Mouse (Mus musculus): Measurements from ENCODE around the gene Rrp1.

Gene Rrp1

GRCm38 (mm10) chr10:78412319-78413151 is at the start of gene Rrp1:
Rrp1 (minus strand) TSS chr10:78413043.
- peak; percentile 94 to 98 for DNase-seq (ENCODE audit: inconsistent age in 2 of 2, low spot score in 1 of 2)

GRCm38 (mm10) chr10:78461767-78462166 is 48.9 kb upstream of the Rrp1 start:
- no peak for DNase-seq (ENCODE audit: inconsistent age in 2 of 2, low spot score in 1 of 2)

- no peak for DNase-seq (ENCODE audit: inconsistent age in 2 of 2, low spot score in 1 of 2)
These were observed 47.6 kb upstream of the Rrp1 start for GRCm38 (mm10) chr10:78460463-78460862.

GRCm38 (mm10) chr10:78458348-78459111 is 45.7 kb upstream of the Rrp1 start:
- peak in 1 of 2 experiments; percentile 50 for DNase-seq (ENCODE audit: inconsistent age in 2 of 2, low spot score in 1 of 2)

- DNase-seq (ENCODE audit: inconsistent age in 2 of 2, low spot score in 1 of 2), result peak; percentile 66 to 75
These were observed 44.9 kb upstream of the Rrp1 start for GRCm38 (mm10) chr10:78457495-78458347.

GRCm38 (mm10) chr10:78456696-78457095 is 43.9 kb upstream of the Rrp1 start:
- DNase-seq (ENCODE audit: inconsistent age in 2 of 2, low spot score in 1 of 2), result no peak

GRCm38 (mm10) chr10:78452641-78453040 is 39.8 kb upstream of the Rrp1 start:
- peak; percentile 81 to 82 for DNase-seq (ENCODE audit: inconsistent age in 2 of 2, low spot score in 1 of 2)

GRCm38 (mm10) chr10:78450761-78451160 is 37.9 kb upstream of the Rrp1 start:
- DNase-seq (ENCODE audit: inconsistent age in 2 of 2, low spot score in 1 of 2), result no peak

- no peak for DNase-seq (ENCODE audit: inconsistent age in 2 of 2, low spot score in 1 of 2)
These were observed 34.6 kb upstream of the Rrp1 start for GRCm38 (mm10) chr10:78447396-78447795.

GRCm38 (mm10) chr10:78446195-78446594 is 33.4 kb upstream of the Rrp1 start:
- DNase-seq (ENCODE audit: inconsistent age in 2 of 2, low spot score in 1 of 2), result peak in 1 of 2 experiments; percentile 67

- DNase-seq (ENCODE audit: inconsistent age in 2 of 2, low spot score in 1 of 2), result peak in 1 of 2 experiments; percentile 65
These were observed 29.4 kb upstream of the Rrp1 start for GRCm38 (mm10) chr10:78442292-78442691.

- no peak for DNase-seq (ENCODE audit: inconsistent age in 2 of 2, low spot score in 1 of 2)
These were observed 28.8 kb upstream of the Rrp1 start for GRCm38 (mm10) chr10:78441606-78442005.

- peak in 1 of 2 experiments; percentile 60 for DNase-seq (ENCODE audit: inconsistent age in 2 of 2, low spot score in 1 of 2)
These were observed 28.0 kb upstream of the Rrp1 start for GRCm38 (mm10) chr10:78440812-78441211.

GRCm38 (mm10) chr10:78439990-78440389 is 27.1 kb upstream of the Rrp1 start:
- no peak for DNase-seq (ENCODE audit: inconsistent age in 2 of 2, low spot score in 1 of 2)

GRCm38 (mm10) chr10:78439550-78439949 is 26.7 kb upstream of the Rrp1 start:
- DNase-seq (ENCODE audit: inconsistent age in 2 of 2, low spot score in 1 of 2), result peak in 1 of 2 experiments; percentile 55

GRCm38 (mm10) chr10:78438094-78438493 is 25.3 kb upstream of the Rrp1 start:
- peak; percentile 77 to 93 for DNase-seq (ENCODE audit: inconsistent age in 2 of 2, low spot score in 1 of 2)

- no peak for DNase-seq (ENCODE audit: inconsistent age in 2 of 2, low spot score in 1 of 2)
These were observed 20.0 kb upstream of the Rrp1 start for GRCm38 (mm10) chr10:78432853-78433252.

- no peak for DNase-seq (ENCODE audit: inconsistent age in 2 of 2, low spot score in 1 of 2)
These were observed 16.9 kb upstream of the Rrp1 start for GRCm38 (mm10) chr10:78429776-78430175.

- peak; percentile 62 to 72 for DNase-seq (ENCODE audit: inconsistent age in 2 of 2, low spot score in 1 of 2)
These were observed 16.3 kb upstream of the Rrp1 start for GRCm38 (mm10) chr10:78429180-78429579.

GRCm38 (mm10) chr10:78428070-78428469 is 15.2 kb upstream of the Rrp1 start:
- DNase-seq (ENCODE audit: inconsistent age in 2 of 2, low spot score in 1 of 2), result no peak

GRCm38 (mm10) chr10:78426117-78426735 is 13.4 kb upstream of the Rrp1 start:
- DNase-seq (ENCODE audit: inconsistent age in 2 of 2, low spot score in 1 of 2), result peak; percentile 51 to 75
